Mouse (Mus musculus): ENCODE measurements around the gene Rev1. TPM values are rescaled to one million over a fixed set of nuclear protein-coding genes. Genes with fewer than 3 reads are reported as not detected.

Gene Rev1
- polyA plus RNA-seq, 1 experiment: 20.1 TPM

- Histone ChIP-seq H3K4me3 (replicated peaks; ENCODE audit: control insufficient read depth, low read depth, low read length) (no peak overlapping the region), H3K4me1 (ENCODE audit: control insufficient read depth, insufficient read depth, low read length) (no peaks in the 10 kb centered on the region), H3K27ac (ENCODE audit: control insufficient read depth, insufficient read depth, low read depth, low read length, poor library complexity) (no peak overlapping the region)
- 86% methylated on average over 6 of the region's 6 CpGs for WGBS
- TF ChIP-seq POLR2A (IDR thresholded peaks at IDR 0.05; ENCODE audit: borderline replicate concordance, control insufficient read depth, low read depth, low read length): no peak
- no peak for TF ChIP-seq CTCF (IDR thresholded peaks at IDR 0.05; ENCODE audit: control insufficient read depth, insufficient read depth, low read length)
Measured at GRCm38 (mm10) chr1:38058417-38058816, 71.2 kb downstream of the Rev1 start.

DNA sequence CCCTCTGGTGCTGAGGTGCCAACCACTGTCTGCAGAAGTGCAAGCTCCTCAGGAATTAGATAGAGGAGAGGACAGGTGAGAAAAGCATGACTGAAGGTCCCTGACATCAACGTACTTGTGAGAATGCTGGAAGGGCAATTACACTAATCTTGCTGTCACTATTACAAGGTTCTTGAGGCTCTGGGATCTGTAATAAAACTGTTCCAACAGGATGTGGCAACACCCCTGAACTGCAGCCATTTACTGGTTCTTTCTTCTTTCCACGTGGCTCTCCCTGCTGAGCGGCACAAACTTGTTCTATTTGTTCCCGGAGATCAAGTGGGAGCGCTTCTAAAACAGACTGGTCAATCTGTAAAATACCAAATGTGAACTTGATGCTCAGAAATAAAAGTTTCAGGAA is 74.4 kb downstream of the Rev1 start:
- no peak overlapping the region for H3K4me3 ChIP-seq (replicated peaks; ENCODE audit: control insufficient read depth, low read depth, low read length)
- H3K27ac ChIP-seq (ENCODE audit: control insufficient read depth, insufficient read depth, low read depth, low read length, poor library complexity): no peak overlapping the region
- 91% methylated on average over 5 of the region's 5 CpGs for WGBS
- H3K4me1 ChIP-seq (ENCODE audit: control insufficient read depth, insufficient read depth, low read length): no peaks in the 10 kb centered on the region
- TF ChIP-seq POLR2A (IDR thresholded peaks at IDR 0.05; ENCODE audit: borderline replicate concordance, control insufficient read depth, low read depth, low read length) (no peak), CTCF (IDR thresholded peaks at IDR 0.05; ENCODE audit: control insufficient read depth, insufficient read depth, low read length) (no peak)

DNA sequence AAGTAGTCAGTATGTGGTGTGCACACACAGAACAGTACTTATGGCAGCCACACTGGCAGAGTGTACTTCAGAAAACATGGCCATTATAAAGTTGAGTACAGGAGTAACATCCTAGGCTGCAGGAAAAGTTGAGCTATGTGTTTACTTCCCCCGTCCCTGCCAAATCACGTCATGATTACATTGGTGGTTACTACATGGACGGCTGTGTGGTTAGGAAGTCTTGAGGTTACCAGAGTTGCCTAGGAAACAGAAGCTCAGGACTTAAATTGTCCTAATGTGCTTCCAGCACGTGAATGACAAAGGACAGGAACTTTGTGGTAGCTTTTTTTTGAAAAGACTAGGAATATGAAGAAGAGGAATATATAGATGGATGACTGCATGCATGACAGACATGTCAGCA is 80.0 kb downstream of the Rev1 start:
- H3K4me3 ChIP-seq (replicated peaks; ENCODE audit: control insufficient read depth, low read depth, low read length): no peak overlapping the region
- 13% methylated on average over 4 of the region's 4 CpGs for WGBS
- H3K27ac ChIP-seq (ENCODE audit: control insufficient read depth, insufficient read depth, low read depth, low read length, poor library complexity): no peak overlapping the region
- TF ChIP-seq CTCF (IDR thresholded peaks at IDR 0.05; ENCODE audit: control insufficient read depth, insufficient read depth, low read length): no peak
- TF ChIP-seq POLR2A (IDR thresholded peaks at IDR 0.05; ENCODE audit: borderline replicate concordance, control insufficient read depth, low read depth, low read length): no peak
- H3K4me1 ChIP-seq (ENCODE audit: control insufficient read depth, insufficient read depth, low read length): no peaks in the 10 kb centered on the region

DNA sequence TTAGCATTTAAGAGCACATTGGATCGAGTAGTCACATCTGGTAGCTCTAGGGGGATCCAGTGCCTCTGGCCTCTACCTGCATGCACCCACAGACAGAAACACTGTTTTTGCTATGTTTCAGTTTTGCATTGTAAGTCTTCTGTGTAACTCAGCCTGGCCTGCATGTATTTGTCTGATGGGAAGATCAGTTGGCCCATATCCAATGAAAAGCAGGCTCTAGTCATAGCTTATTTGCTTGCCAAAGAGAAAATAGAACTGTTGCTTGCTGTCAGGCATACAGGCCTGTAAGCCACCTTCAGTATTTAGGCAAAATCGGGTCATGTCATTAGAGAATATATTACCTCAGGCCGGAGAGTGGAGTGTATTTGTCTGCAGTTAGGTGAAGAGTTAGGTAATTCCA is 81.5 kb downstream of the Rev1 start:
- H3K4me3 ChIP-seq (replicated peaks; ENCODE audit: control insufficient read depth, low read depth, low read length): no peak overlapping the region
- H3K4me1 ChIP-seq (ENCODE audit: control insufficient read depth, insufficient read depth, low read length): no peaks in the 10 kb centered on the region
- TF ChIP-seq CTCF (IDR thresholded peaks at IDR 0.05; ENCODE audit: control insufficient read depth, insufficient read depth, low read length) (no peak), POLR2A (IDR thresholded peaks at IDR 0.05; ENCODE audit: borderline replicate concordance, control insufficient read depth, low read depth, low read length) (no peak)
- no peak overlapping the region for H3K27ac ChIP-seq (ENCODE audit: control insufficient read depth, insufficient read depth, low read depth, low read length, poor library complexity)
- WGBS: 83% methylated on average over 3 of the region's 3 CpGs

DNA sequence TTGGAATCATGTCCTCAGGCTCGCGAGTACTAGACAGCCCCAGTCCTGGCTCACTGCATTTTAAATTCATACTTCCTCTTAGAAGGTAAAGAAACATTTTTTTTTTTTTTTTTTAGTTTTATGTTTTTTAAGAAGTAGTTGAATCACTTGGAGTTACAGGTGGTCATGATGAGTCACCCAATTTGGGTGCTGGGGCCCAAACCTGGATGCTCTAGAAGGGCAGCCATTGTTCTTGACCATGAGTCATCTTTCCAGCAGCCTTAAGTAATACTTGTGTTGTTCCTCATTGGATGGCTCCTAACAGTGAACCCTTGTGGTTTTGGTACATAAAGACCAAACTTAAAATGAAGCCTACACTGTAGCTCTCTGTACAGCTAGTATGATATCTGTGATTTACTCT is 90.7 kb downstream of the Rev1 start:
- Histone ChIP-seq H3K27ac (ENCODE audit: control insufficient read depth, insufficient read depth, low read depth, low read length, poor library complexity) (no peak overlapping the region), H3K4me1 (ENCODE audit: control insufficient read depth, insufficient read depth, low read length) (no peaks in the 10 kb centered on the region; the same call in 1 of the 2 replicates), H3K4me3 (replicated peaks; ENCODE audit: control insufficient read depth, low read depth, low read length) (no peak overlapping the region)
- TF ChIP-seq CTCF (IDR thresholded peaks at IDR 0.05; ENCODE audit: control insufficient read depth, insufficient read depth, low read length) (no peak), POLR2A (IDR thresholded peaks at IDR 0.05; ENCODE audit: borderline replicate concordance, control insufficient read depth, low read depth, low read length) (no peak)
- 90% methylated on average over 2 of the region's 2 CpGs for WGBS

- H3K4me1 ChIP-seq (ENCODE audit: control insufficient read depth, insufficient read depth, low read length): no peaks in the 10 kb centered on the region; the same call in 1 of the 2 replicates
- H3K27ac ChIP-seq (ENCODE audit: control insufficient read depth, insufficient read depth, low read depth, low read length, poor library complexity): no peak overlapping the region
- H3K4me3 ChIP-seq (replicated peaks; ENCODE audit: control insufficient read depth, low read depth, low read length): no peak overlapping the region
- TF ChIP-seq POLR2A (IDR thresholded peaks at IDR 0.05; ENCODE audit: borderline replicate concordance, control insufficient read depth, low read depth, low read length): no peak
- TF ChIP-seq CTCF (IDR thresholded peaks at IDR 0.05; ENCODE audit: control insufficient read depth, insufficient read depth, low read length): no peak
- WGBS: 90% methylated on average over 5 of the region's 5 CpGs
Measured at GRCm38 (mm10) chr1:38037375-38037774, 92.2 kb downstream of the Rev1 start.

DNA sequence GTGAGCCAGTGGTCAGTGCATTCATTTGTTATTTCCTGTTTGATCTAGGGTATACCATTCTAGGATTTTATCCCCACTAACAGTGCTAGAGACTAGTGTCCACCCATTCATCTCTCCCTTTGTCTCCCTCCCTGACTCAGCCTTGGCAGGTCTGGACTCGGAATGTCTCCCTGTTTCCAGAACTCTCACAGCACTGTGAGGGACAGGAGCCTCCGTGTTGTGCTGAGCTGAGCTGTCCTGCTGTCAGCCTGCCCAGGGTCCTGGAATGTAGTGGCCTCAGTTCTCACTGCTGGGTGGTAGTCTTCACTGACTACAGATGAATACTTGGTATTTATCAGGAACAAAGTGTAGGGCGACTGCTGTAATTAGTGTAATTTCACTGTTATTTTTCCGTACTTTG is 94.1 kb downstream of the Rev1 start:
- WGBS: 86% methylated on average over 4 of the region's 4 CpGs
- no peaks in the 10 kb centered on the region; the same call in 1 of the 2 replicates for H3K4me1 ChIP-seq (ENCODE audit: control insufficient read depth, insufficient read depth, low read length)
- H3K27ac ChIP-seq (ENCODE audit: control insufficient read depth, insufficient read depth, low read depth, low read length, poor library complexity): no peak overlapping the region
- no peak overlapping the region for H3K4me3 ChIP-seq (replicated peaks; ENCODE audit: control insufficient read depth, low read depth, low read length)
- no peak for TF ChIP-seq CTCF (IDR thresholded peaks at IDR 0.05; ENCODE audit: control insufficient read depth, insufficient read depth, low read length)
- TF ChIP-seq POLR2A (IDR thresholded peaks at IDR 0.05; ENCODE audit: borderline replicate concordance, control insufficient read depth, low read depth, low read length): 0 out of 2 replicates have a peak, but pooled peaks have one; percentile 14

DNA sequence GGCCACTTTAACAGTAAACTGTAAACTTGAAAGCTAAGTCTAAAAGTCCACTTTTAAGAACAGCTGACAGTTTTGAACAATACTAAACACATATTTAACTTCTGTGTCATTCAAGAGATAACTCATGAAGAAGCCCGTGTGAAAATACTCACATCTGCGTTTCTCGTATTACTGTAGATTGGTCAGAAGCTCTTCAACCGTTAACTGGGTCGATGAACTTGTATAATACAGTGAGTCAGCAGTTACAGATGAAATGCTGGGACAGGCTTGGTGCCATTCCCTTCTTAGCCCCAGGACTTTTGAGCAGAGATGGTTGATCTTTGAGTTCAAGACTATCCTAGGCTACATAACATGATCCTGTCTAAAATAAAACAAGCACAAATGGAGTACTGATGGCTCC is 98.2 kb downstream of the Rev1 start:
- WGBS: 81% methylated on average over 5 of the region's 5 CpGs
- H3K4me3 ChIP-seq (replicated peaks; ENCODE audit: control insufficient read depth, low read depth, low read length): no peak overlapping the region
- H3K27ac ChIP-seq (ENCODE audit: control insufficient read depth, insufficient read depth, low read depth, low read length, poor library complexity): no peak overlapping the region
- H3K4me1 ChIP-seq (ENCODE audit: control insufficient read depth, insufficient read depth, low read length): no peaks in the 10 kb centered on the region; the same call in 1 of the 2 replicates
- TF ChIP-seq POLR2A (IDR thresholded peaks at IDR 0.05; ENCODE audit: borderline replicate concordance, control insufficient read depth, low read depth, low read length): no peak
- TF ChIP-seq CTCF (IDR thresholded peaks at IDR 0.05; ENCODE audit: control insufficient read depth, insufficient read depth, low read length): no peak

- no peak overlapping the region for H3K4me3 ChIP-seq (replicated peaks; ENCODE audit: control insufficient read depth, low read depth, low read length)
- no peaks in the 10 kb centered on the region for H3K4me1 ChIP-seq (ENCODE audit: control insufficient read depth, insufficient read depth, low read length)
- no peak overlapping the region for H3K27ac ChIP-seq (ENCODE audit: control insufficient read depth, insufficient read depth, low read depth, low read length, poor library complexity)
- TF ChIP-seq POLR2A (IDR thresholded peaks at IDR 0.05; ENCODE audit: borderline replicate concordance, control insufficient read depth, low read depth, low read length) (no peak), CTCF (IDR thresholded peaks at IDR 0.05; ENCODE audit: control insufficient read depth, insufficient read depth, low read length) (no peak)
- 87% methylated on average over 7 of the region's 7 CpGs for WGBS
Measured at GRCm38 (mm10) chr1:38027301-38027700, 102.3 kb downstream of the Rev1 start.

All from bone marrow, adult 2 months (tissue).